Mouse (Mus musculus) heart, postnatal 36 days (tissue): ENCODE results near the gene 3110082I17Rik. TPM values are rescaled to one million over a fixed set of nuclear protein-coding genes. Genes with fewer than 3 reads are reported as not detected.
A peak's percentile ranks its signal among the peaks of the same experiment; 100 is the strongest.
"Not testable (repeated sequence)": the region's sequence is repeated elsewhere in the genome, so short reads cannot be mapped to it uniquely, and the experiment has no call there.

Experiments used
- DNase-seq, 2 experiments: peaks; one replicate each; pipeline ENCODE4 v3.0.0; 2021 to 2022
- intact Hi-C: fragments of 180-260 bp; cut with DNase I; formaldehyde crosslinking; loops from one replicate; pipeline ENCODE4 v1.15.1; 2025
- total RNA-seq, 2 experiments: library from RNA; stranded (reverse); gene quantifications; 2 replicates each; pipeline ENCODE4 v1.2.3; 2021

3110082I17Rik gene
- total RNA-seq, 2 experiments from 2014 or later: 4.7 to 5.5 TPM

DNA sequence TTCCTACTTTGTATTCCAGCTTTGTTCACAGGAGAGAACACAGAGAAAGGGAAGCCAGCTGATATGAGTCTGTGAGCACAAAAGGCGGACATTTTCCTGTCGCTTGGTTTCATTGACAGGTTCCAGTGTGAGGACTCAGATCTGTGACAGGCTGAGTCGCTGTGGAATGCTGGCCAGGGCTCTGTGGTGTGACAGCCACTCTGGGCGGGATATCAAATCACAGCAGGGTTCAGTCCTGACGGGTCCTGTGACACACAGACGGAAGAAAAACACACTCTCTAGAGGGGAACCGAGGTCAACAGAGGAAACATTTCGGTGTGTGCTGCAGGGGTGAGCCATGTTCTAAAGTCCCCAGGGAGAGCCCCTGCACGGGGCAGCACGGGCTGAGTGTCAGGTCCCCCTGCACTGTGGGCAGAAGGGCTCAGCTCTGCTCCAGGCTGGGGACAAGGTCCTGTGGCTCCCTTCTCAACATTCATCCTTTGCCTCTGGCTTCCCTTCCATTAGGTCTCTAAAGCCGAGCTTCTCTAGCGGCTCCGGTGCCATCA lies 122.4 kb downstream of the 3110082I17Rik start:
- intact Hi-C loops: loop anchor here (10.0 kb wide), 1 partner anchor 347 kb away; no protein-coding TSS in a partner anchor
- DNase-seq: no peak

DNA sequence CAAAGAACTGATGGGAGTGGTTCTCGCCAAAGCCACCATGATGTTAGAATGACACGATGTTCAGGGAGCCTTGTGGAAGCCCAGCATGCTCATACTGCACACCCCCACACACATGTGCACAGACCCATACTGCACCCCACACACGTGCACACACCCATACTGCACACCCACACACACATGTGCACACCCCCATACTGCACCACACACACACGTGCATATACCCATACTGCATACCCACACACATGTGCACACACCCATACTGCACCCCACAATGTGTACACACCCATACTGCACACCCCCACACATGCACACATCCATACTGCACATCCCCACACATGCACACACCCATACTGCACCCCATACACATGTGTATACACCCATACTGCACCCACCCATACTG lies 124.7 kb downstream of the 3110082I17Rik start:
- intact Hi-C loops: loop anchor here (10.0 kb wide), 1 partner anchor 349 kb away; no protein-coding TSS in a partner anchor
- DNase-seq: no peak

DNA sequence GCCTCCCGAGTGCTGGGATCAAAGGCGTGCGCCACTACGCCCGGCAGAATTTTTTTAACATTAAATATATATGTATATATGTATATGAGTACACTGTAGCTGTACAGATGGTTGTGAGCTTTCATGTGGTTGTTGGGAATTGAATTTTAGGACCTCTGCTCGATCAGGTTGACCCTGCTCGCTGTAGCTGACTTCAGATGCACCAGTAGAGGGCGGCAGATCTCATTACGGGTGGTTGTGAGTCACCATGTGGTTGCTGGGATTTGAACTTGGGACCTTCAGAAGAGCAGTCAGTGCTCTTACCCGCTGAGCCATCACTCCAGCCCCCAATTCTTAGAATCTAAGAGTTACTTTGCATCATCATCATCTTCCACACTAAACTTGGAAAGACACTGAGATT lies 125.9 kb downstream of the 3110082I17Rik start:
- intact Hi-C loops: loop anchor here (10.0 kb wide), 1 partner anchor 350 kb away; no protein-coding TSS in a partner anchor
- DNase-seq: not testable (repeated sequence)

DNA sequence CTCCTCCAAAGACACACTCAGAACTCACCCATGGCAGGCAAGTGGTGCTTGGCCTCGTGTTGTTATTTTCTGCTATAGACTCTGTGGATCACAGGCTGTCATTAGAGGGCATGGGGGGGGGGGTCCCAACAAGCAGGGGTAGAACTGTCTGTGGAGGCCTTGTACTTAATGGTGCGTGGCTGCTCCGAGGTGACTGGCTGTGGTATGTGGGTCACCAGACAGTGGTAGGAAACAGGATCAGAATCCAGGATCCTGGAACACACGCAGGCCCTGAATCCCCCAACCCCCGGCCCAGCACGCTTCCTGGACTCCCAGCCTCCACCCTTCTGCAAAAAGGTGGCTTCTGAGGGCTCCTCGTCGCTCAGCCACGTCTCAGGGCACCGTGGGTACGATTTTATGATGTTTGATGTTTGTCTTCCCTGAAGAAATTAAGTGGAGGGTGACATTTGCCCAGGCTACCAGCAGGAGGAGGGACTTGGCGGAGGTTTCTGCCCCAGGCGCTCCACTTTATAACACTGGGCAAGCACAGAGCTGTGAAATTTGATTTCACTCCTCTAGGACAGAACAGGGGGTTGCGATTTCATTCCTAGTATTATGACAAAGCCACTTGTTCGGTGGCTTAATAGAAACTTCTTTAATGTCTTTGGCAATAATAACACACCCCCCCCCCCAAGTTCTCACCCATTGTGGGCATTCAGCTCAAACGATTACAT lies 126.9 kb downstream of the 3110082I17Rik start:
- intact Hi-C loops: loop anchor here (10.0 kb wide), 1 partner anchor 351 kb away; no protein-coding TSS in a partner anchor
- no peak for DNase-seq

DNA sequence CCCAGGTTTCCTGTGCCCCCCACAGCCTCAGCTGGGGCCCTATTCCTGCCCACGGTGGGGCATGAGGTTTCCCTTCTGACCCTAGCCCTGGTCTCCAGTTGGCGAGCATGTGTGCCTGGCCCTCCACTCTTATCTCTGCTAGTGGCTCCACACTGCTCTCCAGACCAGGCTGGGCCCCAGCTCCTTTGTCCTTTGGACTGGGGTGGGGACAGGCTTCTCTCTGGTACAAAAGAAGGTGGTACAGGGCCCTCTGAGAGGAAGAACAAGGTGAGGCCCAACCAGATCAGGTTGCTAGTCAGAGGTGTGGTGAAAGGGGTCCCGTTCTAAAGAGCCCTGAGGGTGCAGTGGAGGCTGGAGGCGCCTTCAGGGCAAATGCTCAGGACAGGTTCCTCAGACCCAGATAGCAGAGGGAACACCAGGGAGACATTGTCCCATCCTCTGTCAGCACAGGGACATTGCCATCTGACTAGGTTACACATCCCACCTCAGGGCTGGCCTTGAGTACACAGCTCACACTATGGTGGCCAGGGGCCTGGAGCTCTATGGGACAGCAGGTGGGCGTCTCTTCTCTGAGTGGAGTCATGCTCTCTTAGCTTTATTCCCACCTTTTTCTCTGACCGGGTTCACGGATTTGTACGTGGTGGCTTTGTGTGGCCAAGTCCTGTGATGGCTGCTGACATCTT lies 127.6 kb downstream of the 3110082I17Rik start:
- DNase-seq: no peak
- intact Hi-C loops: loop anchor here (10.0 kb wide), 1 partner anchor 352 kb away; no protein-coding TSS in a partner anchor

DNA sequence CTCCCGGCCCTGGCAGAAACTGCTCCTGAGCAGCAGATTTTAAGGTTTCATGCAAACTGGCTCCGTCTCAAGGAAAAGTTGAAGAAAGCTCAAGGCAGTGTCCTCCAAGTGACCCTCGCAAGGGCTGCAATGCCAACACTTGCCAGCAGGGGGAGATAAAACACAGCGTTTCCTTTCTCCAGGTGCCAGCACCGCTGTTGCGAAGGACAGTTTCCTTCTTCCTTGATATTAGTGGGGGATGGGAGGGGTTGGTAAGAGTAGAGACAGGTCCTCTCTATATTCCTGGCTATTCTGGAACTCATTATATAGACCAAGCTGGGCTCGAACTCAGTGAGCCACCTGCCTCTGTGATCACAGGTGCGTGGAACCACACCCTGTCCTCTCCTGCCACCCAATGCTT lies 128.6 kb downstream of the 3110082I17Rik start:
- intact Hi-C loops: loop anchor here (1.0 to 10.0 kb wide), 3 partner anchors 24 to 353 kb away; no protein-coding TSS in a partner anchor
- DNase-seq: peak; percentile 79 to 90

DNA sequence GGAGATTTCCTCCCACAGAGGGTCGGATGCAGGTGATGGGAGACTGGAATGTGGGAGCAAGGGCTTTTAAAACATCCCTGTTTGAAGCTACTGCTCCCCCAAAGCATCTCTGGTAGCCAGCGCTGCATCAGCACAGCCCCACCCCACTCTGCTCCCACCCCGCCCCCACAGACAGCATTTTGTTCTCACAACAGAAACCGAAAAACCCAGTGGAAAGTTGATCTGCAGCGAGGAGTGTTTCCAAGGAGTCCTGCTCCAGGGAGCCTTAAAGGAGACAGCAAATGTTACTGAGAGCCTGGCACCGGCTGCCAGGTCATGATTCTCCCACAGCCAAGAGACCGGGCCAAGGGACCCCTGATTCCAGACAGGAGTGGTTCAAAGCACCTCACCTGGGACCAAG lies 129.6 kb downstream of the 3110082I17Rik start:
- intact Hi-C loops: loop anchor here (1.0 to 10.0 kb wide), 3 partner anchors 25 to 354 kb away; no protein-coding TSS in a partner anchor

DNA sequence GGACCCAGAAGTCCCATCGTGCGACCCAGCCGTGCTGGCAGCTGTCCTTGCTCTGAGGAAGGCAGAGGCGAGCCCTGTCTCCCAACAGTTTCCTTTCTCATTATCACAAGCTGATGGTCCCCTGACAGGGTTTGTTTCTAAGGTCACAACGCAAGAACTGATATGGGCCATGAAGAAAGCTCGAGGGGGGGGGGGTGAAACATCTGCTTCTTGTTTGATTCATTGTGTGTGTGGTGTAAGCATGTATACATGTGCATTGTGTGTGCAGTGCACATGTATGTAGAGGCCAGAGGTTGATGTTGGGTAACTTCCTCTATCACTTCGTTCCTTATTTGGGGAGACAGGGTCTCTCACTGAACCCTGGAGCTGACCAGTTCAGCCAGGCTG lies 132.7 kb downstream of the 3110082I17Rik start:
- intact Hi-C loops: no loop called here
- no peak for DNase-seq

More for the DNA sequence above, 129.6 kb downstream of the 3110082I17Rik start:
- no peak for DNase-seq

DNA sequence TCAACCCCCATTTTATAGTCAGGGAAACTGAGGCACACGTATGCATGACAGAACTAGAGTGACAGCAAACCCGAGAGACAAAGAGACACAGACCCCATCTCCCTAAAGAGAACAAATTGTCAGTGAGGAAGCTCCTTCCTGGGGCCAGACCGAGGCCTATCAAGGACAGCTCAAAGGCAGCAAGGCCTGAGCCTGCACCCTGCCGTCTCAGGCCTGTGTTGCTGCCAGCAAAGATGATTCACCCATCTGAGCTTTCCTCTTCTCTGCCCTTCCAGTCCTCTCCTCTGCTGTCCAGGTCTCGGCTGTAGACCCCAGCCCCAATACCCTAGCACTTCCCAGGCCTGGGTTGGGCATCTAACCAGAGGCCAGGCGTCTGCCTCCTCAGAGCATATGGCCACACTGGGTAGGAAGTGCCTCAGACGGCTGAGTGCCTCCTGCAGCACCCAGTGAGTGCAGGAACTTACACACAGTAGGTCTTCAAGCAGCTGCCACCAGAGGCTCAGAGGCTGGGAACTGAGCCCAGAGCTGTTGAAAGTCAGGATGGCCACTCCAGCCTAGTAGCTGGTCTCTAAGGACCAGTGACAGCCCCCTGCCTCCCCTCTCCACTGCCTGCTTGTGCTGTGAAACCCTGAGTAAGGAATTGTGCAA lies 133.2 kb downstream of the 3110082I17Rik start:
- intact Hi-C loops: no loop called here

DNA sequence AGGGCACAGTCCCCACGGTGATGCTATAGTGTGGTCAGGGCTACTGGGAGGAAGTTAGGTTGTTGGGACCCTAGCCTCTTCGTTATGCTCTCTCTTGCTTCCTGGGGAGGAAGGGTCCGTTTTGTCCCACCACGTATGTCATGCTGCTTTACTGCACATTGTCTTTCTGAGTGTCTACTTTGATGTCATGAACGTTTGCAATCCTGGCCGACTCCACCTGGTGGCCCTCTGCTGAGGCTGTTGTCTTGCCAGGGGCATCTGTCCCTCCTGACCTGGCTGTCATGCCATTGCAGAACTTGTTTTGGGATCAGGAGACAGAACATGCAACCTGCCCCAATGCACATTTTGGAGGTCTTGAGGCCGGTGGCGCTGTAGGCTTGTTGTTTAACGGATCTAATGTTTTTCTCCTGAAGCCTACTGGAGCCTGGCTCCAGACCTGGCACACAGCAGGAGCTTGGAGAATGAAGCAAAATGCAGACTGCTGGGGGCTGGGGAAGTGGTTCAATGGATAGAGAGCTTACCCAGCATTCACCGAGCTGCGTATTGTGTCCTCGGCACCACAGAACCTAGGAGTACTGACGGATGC lies 134.1 kb downstream of the 3110082I17Rik start:
- intact Hi-C loops: no loop called here
- DNase-seq: no peak

More for the DNA sequence above, 133.2 kb downstream of the 3110082I17Rik start:
- no peak for DNase-seq

DNA sequence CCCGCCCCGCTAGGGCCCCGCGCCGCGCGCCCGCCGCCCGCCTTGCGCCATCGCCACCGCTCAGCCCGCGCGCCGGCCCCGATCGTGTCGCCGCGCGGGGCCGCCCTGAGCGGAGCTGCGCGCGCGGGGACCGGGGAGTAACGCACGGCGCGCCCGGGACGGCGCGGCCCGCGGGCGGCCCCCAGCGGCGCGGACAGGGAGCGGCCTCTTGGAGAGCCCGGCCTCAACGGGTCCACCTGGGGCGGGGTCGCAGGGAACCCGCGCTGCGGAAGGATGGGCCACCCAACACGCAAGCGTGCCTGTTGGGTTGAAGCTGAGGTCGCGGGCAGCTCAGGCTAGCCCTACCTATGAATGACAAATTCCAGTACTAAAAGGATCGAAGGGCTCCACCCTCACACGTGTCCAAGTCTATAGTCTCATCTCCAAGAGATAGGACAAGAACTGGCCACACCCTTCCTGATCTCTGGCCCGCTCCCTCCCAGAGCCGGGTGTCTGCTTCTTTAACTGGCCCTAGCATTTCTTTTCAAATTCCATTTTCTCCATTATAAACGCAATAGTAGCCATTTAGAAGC lies 134.8 kb downstream of the 3110082I17Rik start, which contains the start of gene Adap1:
TSS of gene Adap1 (minus strand) at position 228 of the 572 bp plus-strand sequence.
- peak; percentile 55 to 61 for DNase-seq
- intact Hi-C loops: loop anchor here (1.0 kb wide), 1 partner anchor 43 kb away; no protein-coding TSS in a partner anchor

DNA sequence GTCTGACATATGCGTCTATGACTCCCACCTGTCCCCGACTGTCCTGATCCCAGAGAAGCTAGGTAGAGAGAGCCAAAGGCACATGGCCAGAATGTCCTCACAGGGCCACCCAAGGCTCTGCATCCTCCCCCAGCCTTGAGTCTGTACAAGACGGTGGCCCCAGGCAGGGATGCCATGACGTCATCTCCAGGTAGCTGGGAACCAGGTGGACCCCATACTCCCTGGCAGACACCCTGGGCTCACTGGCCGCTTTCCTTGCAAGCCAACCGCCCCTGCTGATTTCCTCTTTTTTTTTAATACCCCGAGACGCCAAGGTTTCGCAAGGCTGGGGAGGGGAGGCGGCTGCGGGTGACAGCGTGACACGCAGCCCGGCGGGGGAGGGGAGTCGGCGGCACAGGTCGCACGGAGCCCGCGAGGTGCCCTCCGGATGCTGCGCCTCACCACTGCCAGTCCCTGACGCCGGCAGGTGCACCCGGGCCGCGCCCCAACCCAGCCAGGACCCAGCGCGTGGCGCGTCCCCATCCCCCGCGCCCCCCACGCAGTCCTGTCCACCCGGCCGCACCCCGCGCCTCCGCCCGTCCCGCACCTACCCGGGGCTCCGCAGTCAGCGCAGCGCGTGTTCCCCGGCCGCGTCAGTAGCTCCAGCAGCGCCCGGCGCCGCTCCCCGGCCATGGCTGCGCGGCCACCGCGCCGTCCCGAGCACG lies 135.5 kb downstream of the 3110082I17Rik start:
- peak; percentile 28 to 32 for DNase-seq
- intact Hi-C loops: loop anchor here (1.0 kb wide), 1 partner anchor 43 kb away; no protein-coding TSS in a partner anchor

DNA sequence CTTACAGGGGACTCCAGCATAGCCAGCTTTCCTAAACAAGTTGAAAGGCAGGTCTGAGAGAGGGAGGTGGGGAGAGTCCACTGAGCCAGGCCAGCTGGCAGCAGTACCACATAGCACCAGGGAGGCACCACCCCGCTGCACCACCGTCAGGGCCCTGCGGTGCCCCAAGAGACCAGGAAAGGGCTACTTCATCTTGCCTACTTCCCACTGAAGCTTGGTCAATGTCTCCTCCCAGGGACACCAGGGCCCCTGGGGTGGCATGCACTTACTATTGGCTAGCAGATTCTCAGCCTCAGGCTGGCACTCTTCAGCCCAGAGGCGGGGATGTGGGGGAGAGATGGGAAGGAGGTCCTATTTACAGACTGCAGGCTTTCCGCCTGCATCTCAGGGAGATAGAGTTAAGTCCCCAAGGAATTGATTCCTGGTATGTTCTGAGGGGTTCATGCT lies 136.3 kb downstream of the 3110082I17Rik start:
- intact Hi-C loops: no loop called here
- DNase-seq: no peak

DNA sequence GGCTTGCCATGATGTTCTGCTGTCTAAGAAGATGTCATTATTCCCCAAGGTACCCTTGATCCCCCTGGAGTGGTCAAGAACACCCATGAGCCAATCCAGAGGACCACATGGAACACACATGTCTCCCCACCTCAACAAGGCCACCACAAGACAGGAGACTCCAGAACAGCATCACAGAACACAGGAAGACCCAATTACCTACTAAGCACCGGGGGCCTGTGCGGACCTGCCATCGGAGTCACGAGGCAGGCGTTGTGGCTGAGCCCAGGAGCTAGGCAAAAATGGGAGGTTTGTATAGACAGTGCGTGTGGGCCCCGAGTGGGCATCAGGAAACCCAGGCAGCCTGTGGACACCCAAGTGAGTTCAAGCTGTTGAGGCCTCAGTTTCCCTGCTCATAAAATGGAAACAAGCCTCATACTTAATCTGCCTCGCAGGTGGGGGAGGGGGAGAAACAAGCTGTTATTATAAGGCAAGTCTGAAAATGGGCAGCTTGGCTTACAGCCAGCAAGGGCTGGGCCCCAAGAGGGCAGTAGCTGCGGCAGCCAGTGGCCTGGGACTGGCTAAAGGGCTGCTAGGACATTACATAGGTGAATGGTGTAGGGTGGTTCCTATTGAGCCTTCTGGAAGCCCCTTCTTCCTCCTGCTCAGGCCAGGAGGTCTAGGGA lies 136.9 kb downstream of the 3110082I17Rik start:
- intact Hi-C loops: no loop called here
- DNase-seq: no peak

DNA sequence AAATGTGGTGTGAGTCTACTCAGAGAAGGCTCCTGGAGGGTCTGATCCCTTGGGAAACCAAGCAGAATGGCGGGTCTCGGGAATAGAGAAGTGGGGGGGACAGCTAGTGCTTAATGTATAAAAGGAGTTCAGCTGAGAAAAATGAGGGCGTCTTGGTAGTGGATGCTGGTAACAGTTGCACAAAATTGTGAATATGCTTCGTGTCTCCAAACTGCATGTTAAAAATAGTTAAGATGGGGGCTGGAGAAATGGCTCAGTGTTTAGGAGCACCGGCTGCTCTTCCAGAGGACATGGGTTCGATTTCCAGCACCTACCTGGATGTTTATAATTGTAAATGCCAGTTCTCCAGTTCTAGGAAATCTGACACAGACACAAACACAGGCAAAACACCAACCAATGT lies 139.0 kb downstream of the 3110082I17Rik start:
- intact Hi-C loops: no loop called here
- no peak for DNase-seq

DNA sequence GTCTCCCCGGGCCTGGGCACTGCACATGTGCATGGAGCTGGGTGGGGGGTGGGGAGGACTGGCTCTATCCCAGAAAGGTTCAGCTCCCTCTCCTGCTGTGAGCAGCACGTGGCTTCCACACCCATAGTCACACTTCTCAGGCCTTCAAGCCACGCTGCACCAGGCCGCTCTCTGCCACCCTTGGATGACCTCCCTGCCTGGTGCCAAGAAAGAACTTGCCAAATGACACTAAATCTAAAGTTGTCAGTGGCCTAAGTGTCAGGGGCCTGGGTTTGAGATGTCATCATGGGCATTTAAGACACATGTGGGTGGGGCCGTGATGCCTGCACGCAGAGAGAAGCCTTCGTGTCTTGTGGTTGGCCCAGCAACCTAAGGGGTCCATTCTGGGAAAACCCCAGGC lies 139.9 kb downstream of the 3110082I17Rik start:
- intact Hi-C loops: no loop called here
- DNase-seq: no peak

DNA sequence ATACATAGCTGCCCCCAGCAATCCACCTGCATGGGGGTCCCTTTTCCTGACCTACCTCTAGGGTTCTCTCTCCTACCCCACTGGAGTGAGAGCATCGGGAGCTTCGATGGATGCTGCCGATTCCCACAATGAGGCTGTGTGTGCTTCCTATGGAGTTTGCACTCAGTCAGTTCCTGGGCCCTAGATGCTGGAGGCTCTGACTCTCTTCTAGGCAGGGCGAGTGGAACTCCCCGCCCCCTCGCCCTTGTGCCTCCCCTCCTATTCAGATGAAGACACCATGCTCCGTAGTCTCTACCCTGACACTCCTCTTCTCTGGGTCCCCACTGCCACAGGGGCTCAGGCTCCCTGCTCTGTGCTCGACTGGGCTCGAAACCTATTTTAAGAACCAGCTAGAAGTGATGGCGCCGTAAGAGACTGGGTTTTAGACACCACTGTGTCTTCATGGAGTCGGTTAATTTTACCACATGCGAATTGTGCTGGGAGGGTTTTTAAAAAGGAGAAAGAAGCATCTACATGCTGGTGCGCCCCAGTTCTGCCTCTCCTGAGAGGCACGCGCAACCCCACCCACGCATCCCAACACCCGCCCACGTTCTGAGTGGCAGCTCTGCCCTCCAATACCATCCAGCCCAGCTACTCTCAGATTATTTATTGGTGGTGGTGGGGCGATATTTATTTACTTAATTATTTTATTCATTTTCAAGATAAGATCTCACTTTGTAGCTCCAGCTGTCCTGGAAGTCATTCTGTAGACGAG lies 142.4 kb downstream of the 3110082I17Rik start:
- DNase-seq: no peak
- intact Hi-C loops: no loop called here
